Comparison of ENCODE assay signal across 17 mouse cellular contexts in the genomic region with DNA sequence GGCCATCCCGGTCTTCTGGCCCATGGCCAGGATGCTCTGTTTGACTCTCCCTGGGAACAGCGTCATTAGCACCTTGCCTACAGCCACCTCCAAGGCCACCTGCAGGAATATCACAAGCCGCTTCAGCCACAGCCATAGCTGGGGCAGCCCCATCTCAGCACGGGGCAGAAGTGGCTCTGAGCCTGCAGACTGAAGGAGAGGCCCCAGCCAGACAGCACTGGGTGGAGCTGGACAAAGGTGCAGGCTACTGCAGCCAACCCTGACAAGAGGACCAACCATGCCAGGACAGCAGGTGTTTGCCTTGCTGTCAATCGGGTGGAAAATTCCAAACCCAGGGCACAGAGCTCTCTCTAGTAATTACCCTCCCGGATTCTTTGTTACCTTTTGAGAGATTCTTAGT. TPM values are rescaled to one million over a fixed set of nuclear protein-coding genes. Genes with fewer than 3 reads are reported as not detected.
A peak's percentile ranks its signal among the peaks of the same experiment; 100 is the strongest.
DNase-seq lines count a peak whose midpoint lies in the region; ATAC-seq lines count a peak whose summit lies in the region.
"Had no signal": no experiment of that assay in that cellular context is flagged by ENCODE, and none has a peak within 500 bp of the region (broad histone marks: within the 10 kb centered on the region; RNA-seq: fewer than 3 reads in every experiment).

Gene Dio1 (minus strand): TSS at position 204 of the 400 bp plus-strand sequence.

- DNase-seq in adrenal gland, adult 2 months, result peak; percentile 13
- DNase-seq in adrenal gland, adult (ENCODE audit: inconsistent age in 2 of 2, low spot score in 1 of 2), result no peak
- DNase-seq in lung, postnatal 36 days, result no peak
- DNase-seq in kidney, adult 8-10 months, result peak; percentile 79 to 84
- no peak for DNase-seq in thymus, postnatal 36 days
- DNase-seq in lung, postnatal 4 days, result no peak
- DNase-seq: midbrain, embryonic 14.5 days; thymus, postnatal 14 days had no signal

- no peaks in the 10 kb centered on the region for H3K27me3 ChIP-seq in lung, embryonic 15.5 days
- H3K27me3 ChIP-seq in stomach, embryonic 15.5 days (replicated peaks), result no peaks in the 10 kb centered on the region

- peaks cover 9% of the 10 kb centered on the region; the same call in 1 of the 2 replicates for H3K4me1 ChIP-seq in lung, embryonic 15.5 days
- peaks cover 7% of the 10 kb centered on the region; the same call in 1 of the 2 replicates for H3K4me1 ChIP-seq in stomach, embryonic 15.5 days

- no peak within 1 kb of the TSS for H3K27ac ChIP-seq in lung, embryonic 15.5 days
- H3K27ac ChIP-seq in stomach, embryonic 15.5 days, result no peak within 1 kb of the TSS
- H3K27ac ChIP-seq: liver, embryonic 15.5 days had no signal

- no peak within 1 kb of the TSS for H3K9ac ChIP-seq in lung, embryonic 15.5 days
- no peak within 1 kb of the TSS for H3K9ac ChIP-seq in stomach, embryonic 15.5 days
- H3K9ac ChIP-seq: liver, embryonic 15.5 days had no signal

- no peak within 1 kb of the TSS for H3K4me2 ChIP-seq in lung, embryonic 15.5 days
- no peak within 1 kb of the TSS for H3K4me2 ChIP-seq in stomach, embryonic 15.5 days
- H3K4me2 ChIP-seq: liver, embryonic 15.5 days had no signal

- H3K4me3 ChIP-seq in lung, embryonic 15.5 days, result no peak within 1 kb of the TSS
- H3K4me3 ChIP-seq in stomach, embryonic 15.5 days (replicated peaks), result no peak within 1 kb of the TSS
- H3K4me3 ChIP-seq: liver, embryonic 15.5 days had no signal

- 0 out of 2 replicates have a peak, but pooled peaks have one; percentile 23 for ATAC-seq in lung, embryonic 15.5 days (ENCODE audit: borderline replicate concordance, extremely low read depth, low FRiP score, low TSS enrichment)
- ATAC-seq in stomach, embryonic 15.5 days (ENCODE audit: insufficient read depth, low FRiP score, low read depth), result peak; percentile 61; the same call in 1 of the 2 replicates
- ATAC-seq: forebrain, embryonic 14.5 days had no signal

- no peaks in the 10 kb centered on the region for H3K9me3 ChIP-seq in lung, embryonic 15.5 days
- H3K9me3 ChIP-seq in stomach, embryonic 15.5 days, result no peaks in the 10 kb centered on the region
- H3K9me3 ChIP-seq: liver, embryonic 15.5 days had no signal

- 32% methylated on average over 6 of the region's 6 CpGs for WGBS in lung, embryonic 15.5 days
- 38% methylated on average over 6 of the region's 6 CpGs for WGBS in stomach, embryonic 15.5 days

- no peaks in the 10 kb centered on the region for H3K36me3 ChIP-seq in lung, embryonic 15.5 days
- no peaks in the 10 kb centered on the region for H3K36me3 ChIP-seq in stomach, embryonic 15.5 days
- H3K36me3 ChIP-seq: liver, embryonic 15.5 days had no signal

RNA-seq across cellular contexts. Expression of gene Dio1, which starts in this region (rescaled TPM):
- under 1 TPM in 1 of 2 experiments, not detected in 1; 0.61 TPM for total RNA-seq in adrenal gland, adult 2 months (2021)
- polyA plus RNA-seq in adrenal gland, adult 2 months (2012; rRNA removed), result 0.45 TPM in 1 of 2 replicates, not detected in the other
- 0.18 and 0.25 TPM in 2 replicates for polyA plus RNA-seq in lung, embryonic 15.5 days (2015; fragmentation: Nextera tagmentation; extraction: Ambion mirVana)
- polyA plus RNA-seq in stomach, embryonic 15.5 days (2015; fragmentation: Nextera tagmentation; extraction: Ambion mirVana), result 0.31 and 0.57 TPM in 2 replicates
- total RNA-seq: gastrocnemius, postnatal 4 days; hematopoietic stem cell, adult 5-6 weeks; layer of hippocampus, adult 8-10 months; MEL; neutrophil, adult 5-6 weeks had no signal
- polyA plus RNA-seq: forebrain, embryonic 14.5 days; liver, embryonic 15.5 days; midbrain, embryonic 14.5 days had no signal

Comparison
In these comparisons a context has a peak if more than half of its experiments do, and no peak if none do; other contexts are left out.
1. Peak in DNase-seq in adrenal gland, adult 2 months; RNA of the gene not detected or under 1 TPM.
2. Peak in ATAC-seq in lung, embryonic 15.5 days; RNA of the gene not detected or under 1 TPM.
3. Peak in ATAC-seq in stomach, embryonic 15.5 days; RNA of the gene not detected or under 1 TPM.
4. DNase-seq: peak in kidney, adult 8-10 months (2 of 2); none in adrenal gland, adult (0 of 2), lung, postnatal 36 days (single experiment), thymus, postnatal 36 days (0 of 2) and lung, postnatal 4 days (0 of 2).